Mouse (Mus musculus) hindlimb bud, embryonic 11.5 days (tissue): ENCODE data around the gene Ppl.

ENCODE experiments used
- DNase-seq: peaks from one replicate; pipeline ENCODE4 v3.0.0-alpha.2; 2012; ENCODE audit warnings: low read depth, low spot score; ENCODE audit errors: extremely low spot score

The Ppl gene

GRCm38 (mm10) chr16:5130196-5130595 is 2.0 kb downstream of the Ppl start:
- DNase-seq: no peak

DNA sequence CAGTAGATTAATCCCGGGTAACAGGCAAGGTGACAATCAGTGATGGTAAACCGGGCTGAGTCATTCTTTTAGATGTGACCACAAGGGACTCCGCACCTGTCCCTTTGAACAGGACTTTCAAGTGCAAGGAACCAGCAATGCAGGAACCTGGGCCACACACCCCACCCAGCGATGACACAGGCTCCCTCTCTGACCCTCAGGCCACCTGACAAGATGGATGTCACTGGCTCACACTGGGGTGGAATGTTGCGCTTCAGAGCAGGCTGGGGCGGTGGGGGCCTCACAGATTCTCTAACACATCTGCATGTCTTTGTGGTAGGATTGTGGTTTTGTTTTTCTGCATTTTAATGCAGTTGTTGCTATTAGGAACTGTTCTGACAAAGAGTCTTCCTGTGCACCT is 8.7 kb downstream of the Ppl start:
- no peak for DNase-seq

GRCm38 (mm10) chr16:5119845-5120244 is 12.4 kb downstream of the Ppl start:
- DNase-seq: no peak

DNA sequence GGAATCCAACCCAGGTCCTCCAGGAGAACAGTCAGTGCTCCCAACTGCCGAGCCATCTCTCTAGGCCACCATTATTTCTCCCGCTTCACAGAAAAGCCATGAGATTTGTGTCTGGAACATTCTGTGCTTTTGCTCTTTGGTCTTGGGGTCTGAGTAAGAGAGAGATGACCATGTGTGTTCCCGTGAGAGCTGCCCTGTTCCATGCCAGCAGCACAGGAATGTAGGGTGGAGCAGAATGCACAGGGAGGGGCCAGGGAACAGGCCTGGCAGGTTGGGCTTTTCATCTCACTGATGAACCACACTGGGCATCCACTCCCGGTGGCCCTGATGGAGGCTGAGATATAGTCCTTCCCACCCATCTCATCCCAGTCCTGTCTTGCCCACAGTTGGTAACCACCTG is 12.8 kb downstream of the Ppl start:
- DNase-seq: no peak

DNA sequence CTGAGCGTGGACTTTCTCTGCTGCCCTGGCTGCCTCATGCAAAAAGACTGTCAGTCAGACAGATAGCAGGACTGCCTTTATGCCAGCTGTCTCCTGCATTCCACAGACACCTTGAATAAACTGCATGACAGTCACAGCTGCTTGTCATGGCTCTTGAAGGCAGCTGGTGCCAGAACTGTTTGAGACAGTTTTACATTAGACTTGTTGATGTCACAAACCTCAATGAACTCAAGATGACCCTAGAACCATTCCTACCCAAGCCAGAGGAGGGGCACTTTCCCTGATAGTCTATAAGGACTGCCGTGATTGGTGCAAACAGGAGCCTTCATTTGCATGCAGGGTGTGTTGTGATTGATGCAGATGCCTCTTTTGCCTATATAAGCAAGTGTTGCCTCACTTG is 18.6 kb downstream of the Ppl start:
- no peak for DNase-seq

GRCm38 (mm10) chr16:5113002-5113550 is 19.1 kb downstream of the Ppl start:
- DNase-seq: no peak

- no peak for DNase-seq
Measured at GRCm38 (mm10) chr16:5111021-5111420, 21.2 kb downstream of the Ppl start.

DNA sequence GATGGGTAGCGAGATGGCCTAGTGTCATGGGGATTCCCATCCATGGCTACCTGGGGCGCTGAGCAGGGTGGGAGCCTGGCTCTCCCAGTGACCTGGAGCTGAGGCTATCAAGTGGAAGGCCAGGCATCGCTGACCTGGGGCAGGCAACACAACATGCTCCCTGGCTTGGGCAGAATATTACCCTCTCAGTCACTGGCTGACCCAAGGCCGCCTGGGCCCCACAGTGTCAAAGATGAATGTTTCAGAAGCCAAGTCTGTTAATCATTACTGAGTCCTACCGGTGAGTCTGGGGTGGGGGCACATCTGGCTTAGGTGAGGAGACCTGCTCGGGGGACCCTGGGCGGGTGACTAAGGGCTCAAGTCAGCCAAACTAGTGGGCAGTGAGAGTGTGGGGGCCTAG is 22.3 kb downstream of the Ppl start:
- DNase-seq: no peak

- DNase-seq: no peak
Measured at GRCm38 (mm10) chr16:5101000-5101399, 31.2 kb downstream of the Ppl start.

GRCm38 (mm10) chr16:5096504-5096903 is 35.7 kb downstream of the Ppl start:
- no peak for DNase-seq

GRCm38 (mm10) chr16:5093285-5093684 is 38.9 kb downstream of the Ppl start:
- no peak for DNase-seq

- DNase-seq: no peak
Measured at GRCm38 (mm10) chr16:5089021-5089420, 43.2 kb downstream of the Ppl start.

DNA sequence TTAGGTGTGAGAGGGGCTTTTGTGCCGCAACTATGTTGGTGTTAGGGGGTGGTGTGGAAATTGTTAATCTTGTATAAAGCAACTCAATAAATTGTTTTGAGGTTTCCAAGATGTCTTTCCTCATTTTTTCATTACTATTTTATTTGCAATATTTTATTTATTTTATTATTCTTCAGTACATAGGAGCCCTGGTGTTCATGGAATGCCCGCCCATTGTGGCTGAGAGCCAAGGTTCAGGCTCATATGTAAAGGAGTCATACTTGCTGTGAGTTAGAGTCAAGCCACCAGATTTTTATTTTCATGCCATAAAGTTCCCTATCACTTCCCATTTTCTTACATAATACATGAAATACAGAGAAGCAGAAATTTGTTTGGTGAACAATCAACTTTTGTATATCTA is 46.0 kb downstream of the Ppl start:
- DNase-seq: no peak

- no peak for DNase-seq
Measured at GRCm38 (mm10) chr16:5085196-5085595, 47.0 kb downstream of the Ppl start.

DNA sequence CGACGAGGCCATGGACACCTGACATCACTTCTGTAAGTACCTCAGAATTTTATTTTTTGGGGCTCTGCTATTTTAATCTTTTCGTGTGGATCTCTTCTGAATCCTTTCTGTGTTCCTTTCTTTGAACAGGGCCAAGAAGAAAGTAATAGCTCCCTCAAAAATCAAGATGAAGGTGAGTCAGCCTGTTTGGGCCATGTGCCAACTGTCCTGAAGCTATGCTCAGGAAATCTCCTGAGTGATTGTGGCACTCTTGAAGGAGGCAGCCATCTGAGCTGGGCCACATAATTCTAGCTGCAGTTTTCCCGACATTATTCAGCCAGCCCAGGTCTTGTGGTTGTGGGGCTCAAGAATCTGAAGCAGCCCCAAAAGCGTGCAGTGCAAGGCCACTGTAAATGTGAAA is 57.9 kb downstream of the Ppl start:
- no peak for DNase-seq

GRCm38 (mm10) chr16:5071974-5072373 is 60.2 kb downstream of the Ppl start:
- no peak for DNase-seq

DNA sequence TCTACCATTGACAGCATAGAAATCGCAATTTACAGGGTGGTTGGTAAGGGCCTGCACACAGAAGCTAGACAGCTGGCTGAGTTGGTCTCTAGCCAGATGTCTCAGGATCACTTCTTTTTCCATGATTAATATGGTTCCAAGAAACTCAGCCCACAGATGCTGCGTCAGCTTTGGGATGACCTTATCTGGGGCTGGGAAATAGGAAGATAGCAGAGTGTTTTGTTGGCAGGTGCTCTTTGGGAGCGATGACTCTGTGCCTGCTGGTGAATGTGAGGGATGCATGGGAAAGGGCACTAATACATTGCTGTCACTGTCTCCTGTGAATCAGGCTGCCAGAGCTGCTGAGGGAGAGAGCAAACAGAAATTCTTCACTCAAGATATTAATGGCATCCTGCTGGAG is 61.9 kb downstream of the Ppl start:
- DNase-seq: no peak

DNA sequence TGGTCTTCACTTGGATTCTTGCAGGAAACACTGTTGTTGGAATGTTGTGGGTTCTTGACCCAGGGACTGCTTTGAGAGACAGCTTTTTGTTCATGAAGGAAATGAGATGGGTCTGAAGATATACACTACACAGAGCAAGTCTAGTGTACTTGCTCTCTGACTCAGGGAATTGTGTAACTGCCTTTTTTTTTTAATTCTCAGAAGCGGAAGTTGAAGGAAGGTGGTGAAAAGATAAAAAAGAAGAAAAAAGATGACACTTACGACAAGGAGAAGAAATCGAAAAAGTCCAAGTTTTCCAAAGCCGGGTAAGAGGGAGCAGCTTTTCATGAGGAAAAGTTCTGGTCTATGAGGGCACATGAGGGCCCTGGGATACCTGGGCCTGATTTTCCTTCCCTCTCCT is 68.7 kb downstream of the Ppl start:
- no peak for DNase-seq

DNA sequence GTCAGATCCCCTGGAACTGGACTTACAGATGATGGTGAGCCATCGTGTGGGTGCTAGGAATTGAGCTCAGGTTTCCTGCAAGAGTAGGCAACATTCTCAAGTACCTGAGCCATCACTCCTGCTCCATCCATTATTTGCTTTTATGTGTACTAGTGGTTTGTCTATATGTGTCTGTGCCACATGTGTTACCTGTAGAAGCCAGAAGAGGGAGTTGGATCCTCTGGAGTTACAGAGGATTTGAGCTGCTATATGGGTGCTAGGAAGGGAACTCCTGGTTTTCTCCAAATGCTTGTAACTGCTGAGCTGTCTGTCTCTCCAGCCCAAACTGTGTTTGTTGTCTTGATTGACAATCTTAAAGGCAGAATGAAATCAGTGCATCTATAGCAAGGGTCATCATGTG is 74.1 kb downstream of the Ppl start:
- DNase-seq: no peak

DNA sequence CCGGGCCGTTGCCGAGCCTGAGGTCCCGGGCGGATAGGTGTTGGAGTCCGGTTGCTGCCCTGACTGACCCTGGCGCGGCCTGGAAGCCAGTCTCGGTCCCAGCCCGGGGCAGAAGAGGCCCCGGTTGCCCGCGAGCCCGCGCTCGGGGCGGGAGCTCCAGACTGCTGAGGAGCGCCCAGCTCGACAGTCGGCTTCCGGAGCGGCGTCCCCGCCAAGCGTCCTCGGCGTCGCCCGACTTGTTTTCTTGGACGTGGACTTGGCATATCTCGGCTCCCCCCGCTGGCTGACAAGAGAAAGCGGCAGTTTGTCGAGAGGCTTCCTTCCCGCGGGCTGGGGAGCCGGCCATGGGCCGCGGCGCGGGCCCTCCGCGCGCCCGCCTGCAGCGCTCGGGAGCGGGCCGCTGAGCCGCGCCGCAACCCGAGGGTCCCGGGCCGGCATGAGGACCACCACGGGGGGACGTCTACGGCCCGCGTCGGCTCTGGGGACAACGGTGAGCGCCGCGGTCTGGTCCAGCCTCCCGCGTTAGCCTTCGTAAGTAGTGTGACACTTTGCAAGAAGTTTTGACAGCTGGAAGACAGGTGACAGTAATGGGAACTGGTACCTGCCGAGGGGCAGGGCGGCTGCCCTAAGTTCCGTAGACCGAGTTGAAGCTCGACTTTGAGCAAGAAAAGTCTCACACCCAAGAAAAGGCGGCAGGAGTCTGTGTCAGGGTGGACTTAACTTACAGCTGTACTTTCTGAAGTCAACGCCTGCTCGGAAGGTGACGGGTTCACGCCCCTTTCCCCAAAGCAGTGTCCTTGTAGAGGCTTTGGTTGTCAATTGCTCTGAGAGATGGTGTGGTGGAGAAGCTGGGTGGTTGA is 81.7 kb downstream of the Ppl start:
- DNase-seq: no peak

GRCm38 (mm10) chr16:5049774-5050234 is 82.4 kb downstream of the Ppl start, which contains the start of the genes Glyr1 and Ubn1:
TSS of gene Glyr1 (minus strand) at chr16:5049863.
TSS of gene Ubn1 (plus strand) at chr16:5050057.
- DNase-seq: peak; percentile 97

DNA sequence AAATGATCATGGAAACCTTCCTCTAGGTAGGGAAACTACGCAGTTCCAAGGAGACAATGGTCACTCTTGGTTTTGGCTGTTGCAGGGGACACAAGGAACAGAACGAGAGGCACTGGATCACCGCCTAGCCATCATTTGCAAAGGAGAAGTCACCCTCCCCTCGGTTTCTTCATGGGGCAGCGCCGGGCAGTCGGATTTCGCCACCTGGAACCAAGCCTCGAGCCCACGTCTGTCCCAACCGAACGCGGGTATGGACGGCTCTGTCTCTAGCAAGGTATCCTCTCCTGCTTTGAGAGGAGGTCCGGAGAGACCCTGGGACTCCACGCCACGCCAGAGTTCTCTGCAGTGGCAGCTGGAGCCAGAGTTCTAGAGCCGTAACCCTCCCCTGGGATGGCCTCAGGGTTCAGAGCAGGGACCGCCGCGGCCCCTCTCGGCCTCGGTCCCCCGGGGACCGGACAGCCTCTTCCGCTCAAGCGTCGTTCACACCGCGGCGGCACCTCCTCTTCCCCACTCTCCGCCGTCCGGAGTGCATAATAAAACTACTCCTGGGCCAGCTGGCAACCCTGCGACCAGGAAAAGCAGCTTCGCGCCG is 82.9 kb downstream of the Ppl start:
- DNase-seq: no peak
